Mouse (Mus musculus) kidney, adult 2 months (tissue): ENCODE results near the gene Vps16.

Source experiments
- CTCF ChIP-seq: fragments of 200-500 bp; conservative IDR thresholded peaks from 2 replicates; pipeline ENCODE4 v1.5.1; 2011; ENCODE audit warnings: low read depth, mild to moderate bottlenecking, control low read depth, low read length, moderate library complexity, mixed read lengths; ENCODE audit not compliant: insufficient read depth, insufficient read length
- POLR2A ChIP-seq: fragments of 200-500 bp; IDR thresholded peaks from one replicate; pipeline ENCODE4 v1.6.1; 2011; ENCODE audit warnings: low read depth, low read length, control low read depth

GRCm38 (mm10) chr2:130450434-130450796 is 26.3 kb downstream of the Vps16 start:
- TF ChIP-seq CTCF (no peak), POLR2A (no peak)
